Mouse (Mus musculus) heart, adult 11 months (tissue): ENCODE results near the gene B4galnt3.

Source experiments
- DNase-seq: peaks from one replicate; pipeline ENCODE4 v3.0.0; 2022

B4galnt3 gene

DNA sequence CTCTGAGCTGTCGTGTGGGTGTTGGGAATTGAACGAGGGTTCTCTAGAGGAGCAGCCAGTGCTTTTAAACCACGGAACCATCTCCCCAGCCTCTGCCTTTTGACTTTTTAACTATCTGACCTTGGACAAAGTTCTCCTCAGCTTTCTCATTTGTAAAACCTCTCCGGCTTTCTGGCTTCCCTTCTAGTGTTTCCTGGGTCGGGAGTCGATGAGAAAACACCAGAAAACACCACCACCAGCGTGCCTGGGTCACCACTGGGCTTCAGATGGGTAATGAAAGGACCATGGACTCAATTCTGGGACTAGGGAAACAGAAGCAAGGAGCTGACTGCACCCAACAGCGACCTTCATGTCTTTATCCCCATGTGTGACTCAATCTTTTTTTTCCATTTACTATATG is 20.2 kb downstream of the B4galnt3 start:
- no peak for DNase-seq

DNA sequence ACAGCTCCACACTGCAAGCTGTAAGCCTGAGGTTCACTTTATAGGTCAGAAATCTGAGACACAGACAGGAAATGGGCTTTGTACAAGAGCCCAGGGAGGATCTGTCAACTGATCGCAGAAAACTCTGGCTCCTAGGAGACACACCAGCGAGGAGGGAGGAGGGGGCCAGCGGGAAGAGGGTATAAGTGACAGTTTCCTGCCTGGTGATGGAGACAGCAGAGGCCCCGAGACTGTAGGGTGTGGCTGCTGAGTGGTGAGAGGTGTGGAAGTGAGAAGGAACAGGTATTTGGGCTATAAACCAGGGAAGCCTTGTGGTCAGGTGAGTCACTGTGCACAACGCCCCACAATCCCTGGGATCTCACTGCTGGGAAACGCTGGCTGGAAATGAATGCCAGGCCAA is 30.2 kb downstream of the B4galnt3 start:
- DNase-seq, result no peak

DNA sequence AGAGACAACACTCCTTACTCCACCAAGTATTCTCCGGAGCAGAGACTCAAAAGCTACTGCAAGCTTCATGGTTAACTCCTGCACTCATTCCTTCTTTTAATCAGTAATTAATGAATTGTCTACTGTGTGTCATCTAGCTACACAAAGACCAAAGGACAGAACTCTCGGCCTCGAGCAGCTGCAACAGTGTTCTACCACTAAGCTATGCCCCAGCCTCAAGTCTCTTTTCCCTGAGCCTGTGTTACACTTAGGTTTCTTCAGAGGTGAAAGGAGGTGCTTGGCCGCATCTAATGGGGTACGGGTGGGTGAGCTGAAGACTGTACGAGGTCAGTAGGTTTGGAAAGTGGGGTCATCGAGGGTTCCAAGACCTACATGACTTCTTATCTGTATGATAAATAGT is 30.8 kb downstream of the B4galnt3 start:
- peak; percentile 86 for DNase-seq

DNA sequence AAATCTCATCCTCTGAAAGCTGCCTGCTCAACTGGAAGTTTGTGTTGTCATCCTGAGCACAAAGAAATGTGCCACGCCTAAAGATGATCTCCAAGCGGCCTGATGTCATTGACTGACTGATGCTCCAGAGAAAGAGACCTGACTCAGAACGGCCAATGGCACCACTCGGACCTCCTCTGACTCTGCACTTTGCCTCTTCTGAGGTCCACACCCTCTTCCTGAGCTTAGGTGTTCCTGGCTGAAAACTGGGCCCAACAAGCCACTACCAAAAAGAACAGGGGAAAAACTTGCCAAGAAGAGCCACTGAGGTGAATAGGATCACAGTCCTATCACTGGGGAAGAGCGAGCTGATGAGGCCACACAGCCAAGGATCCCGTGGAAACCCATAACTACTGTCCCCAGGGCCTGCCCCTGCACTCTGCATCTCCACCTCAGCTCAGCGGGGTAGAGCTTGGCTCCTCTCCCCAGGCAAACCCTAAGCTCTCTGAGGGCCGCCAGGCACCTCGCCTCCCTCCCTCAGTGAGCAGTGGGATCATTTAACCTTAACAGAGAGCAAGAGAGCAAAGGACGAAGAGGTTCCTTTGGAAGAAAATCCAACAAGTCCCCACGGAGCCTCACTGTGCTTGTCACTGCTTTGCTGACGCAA is 31.4 kb downstream of the B4galnt3 start:
- DNase-seq, result no peak

DNA sequence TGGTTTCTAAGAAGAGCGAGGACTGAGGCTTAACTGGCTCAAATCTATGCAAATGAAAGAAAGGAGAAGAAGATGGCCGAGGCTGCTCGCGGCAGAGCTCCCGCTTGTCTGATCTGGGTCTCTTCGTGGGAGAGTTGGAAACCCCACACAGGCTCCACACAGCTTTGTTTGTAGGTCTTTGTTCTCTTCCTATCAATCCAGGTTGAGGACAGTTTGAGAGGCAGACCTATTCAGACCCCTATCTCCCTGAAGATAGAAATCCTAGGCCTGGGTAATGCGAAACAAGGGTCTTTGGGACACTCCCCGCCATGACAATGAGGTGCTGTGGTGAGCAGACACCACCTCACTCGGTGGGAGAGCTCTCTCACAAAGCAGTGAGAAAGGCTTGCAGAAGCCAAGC is 34.9 kb downstream of the B4galnt3 start:
- DNase-seq, result no peak

DNA sequence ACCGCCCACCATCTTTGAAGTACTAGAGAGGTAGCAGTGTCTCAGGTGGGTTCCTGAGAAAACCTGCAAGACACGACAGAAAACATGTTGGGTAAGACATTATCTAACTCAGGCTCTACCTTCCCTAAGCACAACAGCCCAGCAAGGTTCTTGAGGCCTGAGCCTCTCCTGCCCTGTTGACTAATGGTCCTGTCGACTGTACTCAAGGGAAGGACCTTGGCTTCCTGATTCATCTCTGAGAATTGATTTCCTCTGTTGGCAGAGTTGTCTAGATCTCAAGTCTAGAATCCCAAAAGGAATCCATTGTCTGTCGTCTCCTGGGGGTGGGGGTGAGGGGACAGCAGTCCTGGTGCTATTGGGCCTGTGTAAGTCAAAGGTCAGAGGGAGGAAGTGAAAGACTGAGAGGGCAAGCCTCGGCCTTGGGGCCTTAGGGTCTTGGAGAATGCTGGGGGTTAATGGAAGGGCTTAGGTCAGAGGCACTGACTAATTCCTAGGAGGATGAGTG is 37.9 kb downstream of the B4galnt3 start:
- no peak for DNase-seq

DNA sequence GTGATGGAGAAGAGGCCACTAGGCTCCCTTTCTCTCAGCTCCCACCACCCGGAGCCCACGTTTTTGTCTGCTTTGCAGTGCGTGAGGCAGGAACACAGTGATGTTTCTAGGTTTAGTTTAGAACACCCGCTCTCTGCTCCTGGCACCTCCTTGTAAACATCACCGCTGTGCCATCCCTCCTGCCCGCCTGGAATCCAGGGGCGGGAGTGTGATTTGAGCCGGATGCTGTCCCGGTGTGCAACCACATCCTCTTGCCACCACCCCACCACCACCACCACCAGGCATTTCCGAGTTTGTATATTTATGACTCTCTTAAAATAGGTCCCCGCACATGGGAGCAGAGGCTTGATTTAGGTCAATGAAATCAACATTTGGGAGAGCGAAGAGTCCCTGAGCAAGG is 38.7 kb downstream of the B4galnt3 start:
- no peak for DNase-seq

DNA sequence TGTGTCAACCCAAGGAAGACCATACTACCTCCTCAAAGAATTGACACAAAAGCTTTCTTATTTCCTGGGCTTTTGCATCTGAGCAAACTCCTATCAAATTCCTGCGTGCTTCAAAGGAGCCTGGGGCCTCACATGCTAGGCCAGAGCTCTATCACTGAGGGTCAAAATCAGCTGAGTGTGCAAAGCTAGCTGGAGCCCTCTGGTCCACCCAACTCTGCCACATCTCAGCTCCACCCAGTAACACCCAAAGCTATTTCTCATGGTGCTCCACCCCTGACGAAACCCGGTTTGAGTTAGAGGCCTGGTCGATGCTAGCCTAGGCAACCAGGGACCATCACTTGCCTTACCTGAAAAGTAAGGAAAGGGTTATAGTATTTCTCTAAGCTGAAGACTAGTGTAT is 39.2 kb downstream of the B4galnt3 start:
- no peak for DNase-seq

DNA sequence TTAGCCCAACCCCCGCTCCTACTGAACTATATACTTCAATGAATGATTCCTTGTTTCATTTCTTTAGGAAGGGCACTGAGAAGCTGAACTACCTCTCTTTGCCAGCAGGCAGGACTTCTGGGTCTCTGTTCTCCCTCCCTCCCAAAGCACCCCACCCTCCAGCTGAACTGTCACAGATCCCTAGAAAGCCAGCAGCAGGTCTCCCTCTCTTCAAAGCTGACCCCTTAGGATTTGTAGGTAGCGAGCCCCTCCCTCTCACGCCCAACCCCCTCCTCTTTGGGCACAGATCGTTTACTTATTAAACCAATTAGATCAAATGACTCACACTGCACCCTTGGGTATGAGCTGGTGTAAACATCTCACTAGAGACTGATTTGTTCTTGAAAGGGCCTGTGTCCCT is 39.7 kb downstream of the B4galnt3 start:
- no peak for DNase-seq

DNA sequence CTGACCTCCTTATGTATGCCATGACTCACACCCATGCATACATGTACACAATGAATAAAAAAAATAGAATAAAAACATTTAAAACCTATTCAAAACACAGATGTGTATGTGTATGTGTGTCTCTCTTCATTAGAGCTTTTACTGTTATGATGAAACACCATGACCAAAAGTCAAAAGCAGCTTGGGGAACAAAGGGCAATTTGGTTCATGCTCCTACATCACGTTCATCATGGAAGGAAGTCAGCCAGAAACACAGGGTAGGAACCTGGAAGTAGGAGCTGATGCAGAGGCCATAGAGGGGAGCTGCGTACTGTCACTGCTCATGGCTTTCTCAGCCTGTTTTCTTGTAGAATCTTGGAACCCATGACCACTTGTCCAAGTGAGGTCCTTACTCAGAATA is 41.6 kb downstream of the B4galnt3 start:
- no peak for DNase-seq

DNA sequence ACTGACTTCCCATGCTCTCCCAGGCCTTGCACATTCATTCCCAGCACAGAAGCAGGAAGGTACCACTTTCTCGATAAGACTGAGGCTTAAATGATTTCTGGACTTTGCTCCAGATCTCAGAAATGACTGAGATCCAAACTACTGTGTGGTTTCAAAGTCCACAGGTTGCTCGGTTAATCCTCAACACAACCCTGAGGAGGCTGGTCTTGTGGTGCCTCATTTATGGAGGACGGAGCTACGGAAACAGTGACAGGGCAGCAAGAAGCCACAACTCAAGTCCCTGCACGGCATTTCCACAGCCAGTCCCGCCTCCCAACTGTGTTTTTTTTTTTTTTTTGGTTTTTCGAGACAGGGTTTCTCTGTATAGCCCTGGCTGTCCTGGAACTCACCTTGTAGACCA is 43.3 kb downstream of the B4galnt3 start:
- no peak for DNase-seq

DNA sequence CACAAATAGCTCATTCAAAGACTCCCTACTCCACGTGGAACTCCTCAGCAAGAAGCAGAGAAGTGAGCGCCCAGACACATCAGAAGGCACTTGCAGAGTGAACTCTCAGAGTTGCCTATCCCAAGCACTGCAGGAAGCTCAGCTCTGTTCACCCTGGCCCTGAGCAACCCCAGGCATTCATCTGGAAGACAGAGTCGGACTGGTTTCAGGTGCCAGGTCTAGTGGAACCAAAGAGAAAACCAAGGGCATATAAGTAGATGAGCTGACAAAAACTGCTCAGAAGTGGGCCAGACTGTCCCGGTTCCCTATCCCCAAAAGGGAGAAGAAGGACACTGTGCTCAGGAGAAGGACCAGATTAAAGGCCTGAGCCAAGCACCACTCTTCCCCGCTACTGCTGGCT is 44.5 kb downstream of the B4galnt3 start:
- no peak for DNase-seq

DNA sequence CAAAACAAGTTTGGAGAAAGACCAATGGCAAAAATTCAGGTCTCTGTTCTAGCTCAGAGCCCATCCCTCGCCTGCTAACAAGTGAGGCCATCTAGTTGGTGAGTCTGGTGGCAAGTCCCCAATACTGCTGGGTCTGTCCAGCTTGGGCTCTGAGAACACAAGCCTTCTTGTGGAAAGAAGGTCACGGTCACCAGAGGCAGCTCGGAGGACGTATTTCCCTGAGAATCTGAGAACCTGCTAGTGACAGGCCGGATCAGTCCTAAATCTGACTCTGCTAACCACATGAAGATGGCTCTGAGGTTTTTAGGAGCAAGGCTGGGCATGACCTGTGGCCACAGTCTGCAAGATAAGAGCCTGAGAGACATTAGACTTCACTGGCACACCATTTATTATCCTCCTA is 47.7 kb downstream of the B4galnt3 start:
- DNase-seq, result no peak

DNA sequence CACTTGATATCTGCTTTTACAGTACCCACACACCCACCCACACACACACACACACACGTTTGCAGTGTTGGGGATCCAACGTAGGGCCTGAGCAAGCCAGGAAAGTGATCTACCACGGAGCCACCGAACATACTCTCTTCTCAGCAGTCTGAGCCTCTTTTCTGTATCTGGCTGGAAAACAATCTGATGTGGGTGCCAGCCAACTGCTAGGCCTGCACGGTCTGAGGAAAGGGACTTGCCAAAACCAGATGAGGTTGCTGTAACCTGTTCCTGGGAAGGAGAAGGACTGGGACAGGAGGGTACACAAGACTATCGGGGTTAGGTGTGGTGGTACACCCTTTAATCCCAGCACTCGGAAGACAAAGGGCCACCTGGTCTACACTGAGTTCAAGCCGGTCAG is 51.1 kb downstream of the B4galnt3 start:
- DNase-seq, result no peak

DNA sequence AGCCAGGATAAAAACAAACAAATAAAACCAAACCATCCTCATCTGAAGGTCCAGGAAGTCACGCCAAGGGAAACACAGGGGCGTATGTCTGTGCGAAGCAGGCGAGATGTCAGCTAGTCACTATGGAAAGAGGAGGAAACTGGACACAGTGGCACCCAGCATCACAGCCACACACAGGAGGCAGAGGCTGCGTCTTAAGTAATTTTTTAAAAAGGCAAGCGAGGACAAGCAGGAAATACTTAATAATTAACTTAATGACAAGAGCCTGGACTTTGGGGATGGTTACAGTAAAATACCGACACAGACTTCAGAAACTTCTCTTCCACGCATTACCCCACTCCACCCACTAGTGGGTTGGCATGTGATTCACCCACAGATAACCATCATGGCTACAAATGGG is 51.8 kb downstream of the B4galnt3 start:
- DNase-seq, result no peak

DNA sequence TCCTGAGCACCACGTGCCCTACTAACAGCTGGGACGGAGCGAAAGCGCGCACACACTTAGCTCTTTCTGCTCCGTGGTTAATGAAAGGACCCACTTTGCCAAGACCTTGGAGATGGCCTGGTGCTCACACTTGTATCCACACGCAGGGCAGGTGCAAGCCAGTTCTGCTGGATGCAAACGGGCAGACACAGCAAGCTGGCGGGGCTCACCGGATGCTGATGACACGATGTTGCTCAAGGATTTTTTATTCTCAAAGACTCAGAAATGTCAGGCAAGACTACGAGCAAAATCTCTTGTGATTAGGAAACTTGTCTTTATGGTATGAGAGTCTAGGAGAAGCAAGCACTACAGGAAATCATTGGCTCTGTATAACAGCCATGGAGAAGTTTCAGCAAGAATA is 52.9 kb downstream of the B4galnt3 start:
- no peak for DNase-seq

DNA sequence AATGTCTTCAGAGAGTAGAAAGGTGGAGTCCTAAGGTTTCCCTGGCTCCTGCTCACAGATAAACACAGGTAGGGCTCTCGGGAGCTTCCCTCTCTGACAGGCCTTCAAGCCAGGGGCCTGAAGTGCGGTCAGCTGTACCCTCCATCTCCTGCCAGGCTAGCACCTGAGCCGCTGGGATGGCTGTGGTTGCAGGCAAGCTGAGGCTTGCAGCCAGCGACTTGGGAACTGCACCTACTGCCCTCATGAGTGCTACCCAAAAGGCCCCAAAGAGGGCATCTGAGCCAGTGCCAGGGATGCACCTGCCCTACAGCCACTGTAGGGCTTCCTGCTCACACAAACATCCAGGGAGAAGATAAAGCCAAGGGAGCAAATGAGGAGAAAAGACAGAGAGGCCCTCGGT is 53.9 kb downstream of the B4galnt3 start:
- no peak for DNase-seq

DNA sequence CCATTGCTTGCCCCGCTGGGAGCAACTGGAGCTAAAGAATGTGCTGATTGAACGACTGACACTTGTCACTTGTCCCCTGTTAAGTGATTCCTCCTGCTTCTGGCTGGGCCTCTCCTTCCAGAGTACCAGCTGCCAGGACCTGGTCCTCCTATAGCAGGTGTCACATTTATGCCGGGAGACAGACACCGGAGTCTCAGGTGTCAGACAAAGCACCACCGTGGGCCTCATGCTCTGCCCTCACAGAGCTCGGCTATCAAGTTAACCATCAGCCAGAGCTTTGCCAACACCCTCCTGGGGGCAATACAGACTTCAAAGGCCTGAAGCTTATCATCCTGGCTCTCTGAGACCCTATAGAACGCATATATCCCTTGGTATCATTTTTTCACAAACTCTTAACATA is 58.5 kb downstream of the B4galnt3 start:
- DNase-seq, result no peak

DNA sequence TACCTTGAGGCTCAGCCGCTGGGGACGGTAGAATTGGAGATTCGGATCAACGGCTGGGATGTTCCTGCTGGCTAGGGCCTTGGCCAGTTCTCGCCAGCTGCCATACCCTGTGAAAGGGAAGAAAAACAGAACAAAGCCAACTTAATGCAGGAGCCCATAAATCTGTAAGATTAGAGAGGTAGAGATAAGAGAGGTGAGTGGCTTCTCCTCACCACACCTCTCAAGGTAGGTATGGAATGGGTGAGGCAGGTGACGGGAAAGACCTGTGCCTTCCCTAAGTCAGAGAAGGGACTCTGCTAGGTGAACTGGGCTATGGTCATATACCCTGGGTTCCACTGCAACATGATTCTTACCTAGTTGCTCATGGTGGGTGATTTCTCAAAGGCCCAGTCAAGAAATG is 61.5 kb downstream of the B4galnt3 start:
- no peak for DNase-seq

DNA sequence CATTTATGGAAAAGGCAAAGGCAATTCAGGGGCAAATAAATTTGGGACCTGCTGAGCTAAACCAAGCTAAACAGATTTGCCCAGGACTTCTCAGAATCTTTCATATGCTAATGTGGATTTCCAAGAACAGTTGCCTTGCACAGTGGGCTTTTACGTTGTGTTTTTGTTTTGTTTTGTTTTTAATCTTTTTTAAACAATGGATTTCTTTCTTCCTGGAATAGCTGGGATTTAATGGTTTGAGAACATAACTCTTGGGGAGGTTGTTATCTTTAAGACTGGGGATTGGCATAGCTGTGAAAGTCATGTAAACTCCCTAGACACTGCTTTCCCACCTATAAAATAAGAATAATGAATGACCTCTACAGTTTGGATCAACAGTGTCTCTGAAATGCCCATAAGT is 63.9 kb downstream of the B4galnt3 start:
- DNase-seq, result no peak

DNA sequence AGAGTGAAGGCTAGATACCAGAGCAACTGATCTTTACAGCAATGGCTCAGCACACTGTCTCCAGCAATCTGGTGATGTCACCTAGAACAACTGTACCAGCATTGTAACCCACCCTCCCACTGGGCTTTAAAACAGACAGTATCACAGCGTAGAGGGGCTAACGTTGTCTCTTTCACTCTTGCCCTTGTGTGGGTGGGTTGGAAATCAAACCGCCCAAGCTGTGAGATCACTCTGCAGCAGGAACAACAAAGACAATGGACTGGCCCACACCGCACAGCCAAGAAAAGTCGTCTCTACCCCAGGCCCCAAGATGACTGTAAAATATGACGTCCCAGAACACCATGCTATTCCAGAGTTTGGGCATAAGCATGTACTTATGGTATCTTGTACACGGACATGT is 64.6 kb downstream of the B4galnt3 start:
- DNase-seq, result no peak

DNA sequence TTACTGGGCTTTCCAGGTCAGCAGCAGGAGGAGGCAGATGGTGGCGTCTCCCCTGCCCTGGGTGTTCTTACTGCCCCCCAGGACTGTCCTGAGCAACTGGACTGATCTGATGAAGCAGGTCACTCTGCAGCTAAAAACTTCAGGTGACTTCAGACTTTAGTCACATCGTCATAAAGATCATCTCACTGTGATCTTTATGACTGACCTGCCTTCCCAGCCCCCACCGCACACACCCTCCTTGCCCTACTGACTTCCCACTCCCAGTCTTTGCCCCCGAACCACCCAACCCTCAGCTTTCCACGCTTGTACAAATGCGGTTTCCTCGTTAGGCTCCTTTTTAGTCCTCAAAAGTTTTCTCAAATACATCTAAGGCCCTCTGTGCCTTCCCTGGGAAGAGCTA is 67.3 kb downstream of the B4galnt3 start:
- DNase-seq, result no peak

DNA sequence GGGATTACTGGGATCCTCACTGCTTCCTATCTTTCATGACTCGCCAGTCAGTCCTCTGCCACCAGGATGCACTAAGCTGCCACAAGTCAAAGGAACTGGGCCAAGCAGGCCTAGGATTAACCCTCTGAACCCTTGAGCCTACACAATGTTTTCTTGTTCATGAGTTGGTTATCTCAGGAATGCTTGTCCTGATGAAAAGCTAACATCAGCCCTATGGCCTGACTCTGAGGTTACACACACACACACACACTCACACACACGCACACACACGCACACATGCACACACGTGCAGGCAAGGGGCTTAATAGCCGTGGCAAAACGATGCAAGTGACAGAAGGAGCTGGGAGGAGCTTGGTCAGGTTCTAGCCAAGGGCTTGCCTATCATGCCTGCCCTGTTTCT is 69.0 kb downstream of the B4galnt3 start:
- DNase-seq, result no peak

DNA sequence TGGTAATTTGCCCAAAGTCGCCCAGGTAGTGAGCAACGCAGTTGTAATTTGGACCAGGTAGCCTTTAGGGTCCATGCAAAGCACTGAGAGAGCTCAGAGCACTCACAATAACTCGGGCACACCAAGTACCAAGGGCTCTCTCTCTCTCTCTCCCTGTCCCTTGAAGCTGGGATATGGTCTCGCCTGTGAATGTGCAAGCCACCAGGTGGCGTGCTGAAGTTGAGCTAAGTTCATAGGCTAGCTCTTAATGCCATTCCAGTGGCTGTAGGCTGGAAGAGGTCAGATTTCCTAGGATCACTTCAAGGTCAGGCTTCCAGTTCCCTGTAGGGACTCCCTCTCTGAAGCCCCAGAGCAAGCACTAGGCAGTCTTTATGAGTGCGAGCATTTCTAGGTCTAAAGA is 71.7 kb downstream of the B4galnt3 start:
- DNase-seq, result peak; percentile 91

DNA sequence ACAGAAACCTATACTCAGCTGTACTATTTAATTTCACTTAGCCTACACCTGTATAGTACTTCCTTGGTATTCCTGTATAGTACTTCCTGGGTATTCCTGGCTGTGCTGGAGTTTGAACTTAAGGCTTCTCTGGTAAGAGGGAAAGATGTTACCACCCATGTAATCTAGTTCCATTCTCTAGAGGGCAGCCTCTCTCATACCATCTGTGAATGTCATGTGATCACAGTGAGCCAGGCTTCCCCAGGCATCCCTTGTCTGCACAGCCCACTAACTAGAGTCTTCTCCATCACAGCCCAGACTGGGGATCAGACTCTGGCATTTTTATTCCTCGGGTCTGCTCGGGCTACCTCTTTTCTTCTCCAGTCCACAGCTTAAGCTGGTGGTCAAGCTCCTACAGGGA is 75.1 kb downstream of the B4galnt3 start:
- no peak for DNase-seq

DNA sequence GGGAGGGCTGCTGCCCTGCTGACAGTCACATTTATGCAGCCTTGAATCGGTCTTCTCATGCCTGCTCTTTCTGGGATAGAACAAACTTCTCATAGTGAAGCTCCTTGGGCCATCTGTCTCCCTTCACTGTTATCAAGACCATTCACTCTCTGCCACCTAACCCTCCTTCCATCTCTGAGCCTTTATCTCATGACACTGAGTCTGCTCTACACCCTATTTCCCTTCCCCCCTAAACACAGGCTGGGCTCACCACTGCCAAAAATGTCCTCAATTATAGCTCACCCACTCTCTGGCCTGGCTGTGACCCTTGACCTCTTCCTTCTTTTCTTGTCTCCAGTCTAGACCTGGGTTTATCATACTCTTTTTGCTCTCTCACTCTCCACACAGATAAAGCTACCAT is 77.7 kb downstream of the B4galnt3 start:
- no peak for DNase-seq
